Mouse (Mus musculus) liver, postnatal 0 days (tissue): Measurements from ENCODE around the gene Grid2.

Experiments
- CTCF ChIP-seq: sonication (generic); IDR thresholded peaks from 2 replicates; pipeline ENCODE4 v1.5.1; 2016; ENCODE audit warnings: antibody characterized with exemption, low read depth
- EP300 ChIP-seq: IDR thresholded peaks from 2 replicates; pipeline ENCODE4 v1.6.1; 2016; ENCODE audit warnings: antibody characterized with exemption, low read depth, mild to moderate bottlenecking

- TF ChIP-seq CTCF (no peak), EP300 (no peak)
Observed at GRCm38 (mm10) chr6:64504394-64504793, 1248.7 kb downstream of the Grid2 start.
